ENCODE assay signal across 12 mouse cellular contexts in the genomic region with DNA sequence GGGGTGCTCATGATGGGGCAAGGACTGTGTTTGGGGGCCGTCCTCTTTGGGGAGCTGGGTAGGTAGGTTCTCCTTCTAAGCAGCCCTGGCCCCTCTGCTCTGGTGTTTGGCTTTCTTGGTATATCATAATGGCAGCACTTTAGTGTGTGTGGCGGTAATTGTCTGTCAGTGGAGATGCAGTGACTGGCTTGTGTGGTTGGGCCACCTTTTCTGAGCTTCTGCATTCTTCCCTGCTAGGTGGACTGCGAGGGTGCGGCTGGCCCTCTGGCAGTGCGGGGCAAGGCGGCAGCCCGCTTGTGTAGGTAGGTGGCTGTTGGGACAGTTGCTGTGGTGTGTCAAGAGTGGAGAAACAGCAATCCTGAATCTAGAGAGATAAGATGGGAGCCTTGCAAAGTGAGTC. TPM values are rescaled to one million over a fixed set of nuclear protein-coding genes. Genes with fewer than 3 reads are reported as not detected.
DNase-seq lines count a peak whose midpoint lies in the region; ATAC-seq and TF ChIP-seq lines count a peak whose summit lies in the region.
"Had no signal": no experiment of that assay in that cellular context is flagged by ENCODE, and none has a peak within 500 bp of the region (broad histone marks: within the 10 kb centered on the region; RNA-seq: fewer than 3 reads in every experiment).

No protein-coding gene starts in this region.

- H3K27ac ChIP-seq in embryonic facial prominence, embryonic 13.5 days: no peak overlapping the region
- no peak overlapping the region for H3K27ac ChIP-seq in embryonic facial prominence, embryonic 10.5 days (replicated peaks)
- H3K27ac ChIP-seq in midbrain, embryonic 12.5 days (replicated peaks): no peak overlapping the region
- H3K27ac ChIP-seq in midbrain, embryonic 11.5 days (ENCODE audit: low read depth, low read length): no peak overlapping the region
- H3K27ac ChIP-seq in liver, embryonic 12.5 days: peak overlapping the region; percentile 92
- H3K27ac ChIP-seq in stomach, postnatal 0 days (replicated peaks): peak overlapping the region; percentile 73
- H3K27ac ChIP-seq: layer of hippocampus, adult 2 months had no signal

- no peak for TF ChIP-seq CTCF in stomach, postnatal 0 days (IDR thresholded peaks at IDR 0.05; ENCODE audit: low read depth)

- H3K9ac ChIP-seq in embryonic facial prominence, embryonic 13.5 days: peak overlapping the region; percentile 22; the same call in 1 of the 2 replicates
- 0 out of 2 replicates have a peak overlapping the region, but pooled peaks have one; percentile 15 for H3K9ac ChIP-seq in midbrain, embryonic 12.5 days (replicated peaks)
- H3K9ac ChIP-seq in midbrain, embryonic 11.5 days (ENCODE audit: low read length): no peak overlapping the region
- H3K9ac ChIP-seq in liver, embryonic 12.5 days: peak overlapping the region; percentile 43
- H3K9ac ChIP-seq in stomach, postnatal 0 days (ENCODE audit: low read length): no peak overlapping the region

- no peaks in the 10 kb centered on the region for H3K9me3 ChIP-seq in embryonic facial prominence, embryonic 13.5 days
- no peaks in the 10 kb centered on the region for H3K9me3 ChIP-seq in embryonic facial prominence, embryonic 10.5 days
- H3K9me3 ChIP-seq in midbrain, embryonic 12.5 days: no peaks in the 10 kb centered on the region
- no peaks in the 10 kb centered on the region for H3K9me3 ChIP-seq in midbrain, embryonic 11.5 days (ENCODE audit: control insufficient read depth, low read length)
- no peaks in the 10 kb centered on the region for H3K9me3 ChIP-seq in liver, embryonic 12.5 days (replicated peaks)
- no peaks in the 10 kb centered on the region for H3K9me3 ChIP-seq in stomach, postnatal 0 days (ENCODE audit: control insufficient read depth, low read length)

- ATAC-seq in embryonic facial prominence, embryonic 13.5 days (ENCODE audit: insufficient number of reproducible peaks, insufficient read depth, low FRiP score, low TSS enrichment, low read depth): no peak
- no peak for ATAC-seq in midbrain, embryonic 12.5 days (ENCODE audit: low FRiP score, low read depth)
- no peak for ATAC-seq in midbrain, embryonic 11.5 days (ENCODE audit: low FRiP score)
- no peak for ATAC-seq in liver, embryonic 12.5 days
- no peak for ATAC-seq in stomach, postnatal 0 days (ENCODE audit: low FRiP score, low TSS enrichment)
- ATAC-seq: lung, postnatal 0 days; Patski had no signal

- H3K27me3 ChIP-seq in embryonic facial prominence, embryonic 13.5 days: no peaks in the 10 kb centered on the region
- no peaks in the 10 kb centered on the region for H3K27me3 ChIP-seq in embryonic facial prominence, embryonic 10.5 days (replicated peaks; ENCODE audit: low read depth, poor library complexity, severe bottlenecking)
- H3K27me3 ChIP-seq in midbrain, embryonic 12.5 days: peaks cover 12% of the 10 kb centered on the region
- no peaks in the 10 kb centered on the region; the same call in 1 of the 2 replicates for H3K27me3 ChIP-seq in midbrain, embryonic 11.5 days (ENCODE audit: control insufficient read depth, insufficient read depth, low read length)
- 0 out of 2 replicates have a peak, but pooled peaks cover 2% of the 10 kb centered on the region for H3K27me3 ChIP-seq in liver, embryonic 12.5 days (replicated peaks)
- H3K27me3 ChIP-seq in stomach, postnatal 0 days (ENCODE audit: control insufficient read depth, insufficient read depth, low read length): no peaks in the 10 kb centered on the region
- H3K27me3 ChIP-seq: Patski had no signal

- no peak overlapping the region for H3K4me3 ChIP-seq in embryonic facial prominence, embryonic 13.5 days
- no peak overlapping the region for H3K4me3 ChIP-seq in embryonic facial prominence, embryonic 10.5 days
- H3K4me3 ChIP-seq in midbrain, embryonic 12.5 days: no peak overlapping the region
- no peak overlapping the region for H3K4me3 ChIP-seq in midbrain, embryonic 11.5 days (ENCODE audit: low read depth, low read length)
- H3K4me3 ChIP-seq in liver, embryonic 12.5 days: peak overlapping the region; percentile 90
- H3K4me3 ChIP-seq in stomach, postnatal 0 days (ENCODE audit: low read depth, low read length): no peak overlapping the region

- no peak for TF ChIP-seq EP300 in stomach, postnatal 0 days (optimal IDR thresholded peaks at IDR 0.05)

- H3K4me2 ChIP-seq in embryonic facial prominence, embryonic 13.5 days: 0 out of 2 replicates have a peak overlapping the region, but pooled peaks have one; percentile 84
- 0 out of 2 replicates have a peak overlapping the region, but pooled peaks have one; percentile 83 for H3K4me2 ChIP-seq in midbrain, embryonic 12.5 days (replicated peaks)
- no peak overlapping the region for H3K4me2 ChIP-seq in midbrain, embryonic 11.5 days
- peak overlapping the region; percentile 97 for H3K4me2 ChIP-seq in liver, embryonic 12.5 days
- H3K4me2 ChIP-seq in stomach, postnatal 0 days (replicated peaks; ENCODE audit: low read depth): peak overlapping the region; percentile 98; the same call in 1 of the 2 replicates

- 0 out of 2 replicates have a peak, but pooled peaks cover 3% of the 10 kb centered on the region for H3K36me3 ChIP-seq in embryonic facial prominence, embryonic 13.5 days
- peaks cover 10% of the 10 kb centered on the region for H3K36me3 ChIP-seq in embryonic facial prominence, embryonic 10.5 days (replicated peaks)
- H3K36me3 ChIP-seq in midbrain, embryonic 12.5 days: no peaks in the 10 kb centered on the region
- H3K36me3 ChIP-seq in midbrain, embryonic 11.5 days (ENCODE audit: control insufficient read depth, insufficient read depth, low read length): no peaks in the 10 kb centered on the region
- peaks cover 5% of the 10 kb centered on the region for H3K36me3 ChIP-seq in liver, embryonic 12.5 days
- no peaks in the 10 kb centered on the region for H3K36me3 ChIP-seq in stomach, postnatal 0 days (ENCODE audit: control insufficient read depth, insufficient read depth, low read length)

- peaks cover 44% of the 10 kb centered on the region for H3K4me1 ChIP-seq in embryonic facial prominence, embryonic 13.5 days
- peaks cover 54% of the 10 kb centered on the region for H3K4me1 ChIP-seq in embryonic facial prominence, embryonic 10.5 days
- H3K4me1 ChIP-seq in midbrain, embryonic 12.5 days: peaks cover 45% of the 10 kb centered on the region
- peaks cover 18% of the 10 kb centered on the region for H3K4me1 ChIP-seq in midbrain, embryonic 11.5 days (ENCODE audit: control insufficient read depth, insufficient read depth, low read length)
- H3K4me1 ChIP-seq in liver, embryonic 12.5 days: peaks cover 93% of the 10 kb centered on the region
- H3K4me1 ChIP-seq in stomach, postnatal 0 days (replicated peaks; ENCODE audit: control insufficient read depth, insufficient read depth): peaks cover 9% of the 10 kb centered on the region; the same call in 1 of the 2 replicates

- 87% methylated on average over 7 of the region's 7 CpGs for WGBS in embryonic facial prominence, embryonic 13.5 days
- WGBS in embryonic facial prominence, embryonic 10.5 days: 87% methylated on average over 7 of the region's 7 CpGs
- 95% methylated on average over 7 of the region's 7 CpGs for WGBS in midbrain, embryonic 12.5 days
- 94% methylated on average over 7 of the region's 7 CpGs for WGBS in midbrain, embryonic 11.5 days
- WGBS in liver, embryonic 12.5 days (ENCODE audit: insufficient replicate concordance): 72% methylated on average over 7 of the region's 7 CpGs
- 81% methylated on average over 7 of the region's 7 CpGs for WGBS in stomach, postnatal 0 days

- no peak for DNase-seq in embryonic facial prominence, embryonic 10.5 days (ENCODE audit: low spot score)
- no peak for DNase-seq in midbrain, embryonic 11.5 days (ENCODE audit: low spot score, missing footprints)
- no peak for DNase-seq in stomach, postnatal 0 days (ENCODE audit: low spot score)
- no peak for DNase-seq in ovary, postnatal 10 days (ENCODE audit: low spot score)
- no peak for DNase-seq in gastrocnemius, postnatal 4 days (ENCODE audit: low spot score in 2 of 2)
- DNase-seq: gastrocnemius, postnatal 14 days had no signal

RNA-seq across cellular contexts. Expression of gene Gramd4, which starts 3.7 kb away (rescaled TPM):
- polyA plus RNA-seq in embryonic facial prominence, embryonic 13.5 days (2015; fragmentation: Nextera tagmentation; extraction: Ambion mirVana): 14.6 and 16.6 TPM in 2 replicates
- polyA plus RNA-seq in embryonic facial prominence, embryonic 10.5 days (2016; fragmentation: Nextera tagmentation; extraction: Ambion mirVana): 13.7 and 13.8 TPM in 2 replicates
- 29.1 and 31.3 TPM in 2 replicates for polyA plus RNA-seq in midbrain, embryonic 12.5 days (2016; fragmentation: Nextera tagmentation; extraction: Ambion mirVana)
- polyA plus RNA-seq in midbrain, embryonic 11.5 days (2014; fragmentation: Nextera tagmentation; extraction: Ambion mirVana): 7.8 and 8.9 TPM in 2 replicates
- 14.4 and 15.1 TPM in 2 replicates for polyA plus RNA-seq in liver, embryonic 12.5 days (2016; fragmentation: Nextera tagmentation; extraction: Ambion mirVana)
- polyA plus RNA-seq in stomach, postnatal 0 days (2015; fragmentation: Nextera tagmentation; extraction: Ambion mirVana): 11.1 and 11.4 TPM in 2 replicates
- 10 to 100 TPM; 11.0 to 12.3 TPM for total RNA-seq in gastrocnemius, postnatal 4 days (2021)

RNA-seq across cellular contexts. Expression of gene Celsr1, which starts 27.6 kb away (rescaled TPM):
- polyA plus RNA-seq in embryonic facial prominence, embryonic 13.5 days (2015; fragmentation: Nextera tagmentation; extraction: Ambion mirVana): 2.9 and 3.1 TPM in 2 replicates
- 1.2 and 1.5 TPM in 2 replicates for polyA plus RNA-seq in embryonic facial prominence, embryonic 10.5 days (2016; fragmentation: Nextera tagmentation; extraction: Ambion mirVana)
- 3.4 and 4.1 TPM in 2 replicates for polyA plus RNA-seq in midbrain, embryonic 12.5 days (2016; fragmentation: Nextera tagmentation; extraction: Ambion mirVana)
- polyA plus RNA-seq in midbrain, embryonic 11.5 days (2014; fragmentation: Nextera tagmentation; extraction: Ambion mirVana): 4.1 and 4.9 TPM in 2 replicates
- 0.11 and 0.25 TPM in 2 replicates for polyA plus RNA-seq in liver, embryonic 12.5 days (2016; fragmentation: Nextera tagmentation; extraction: Ambion mirVana)
- 2.0 and 2.2 TPM in 2 replicates for polyA plus RNA-seq in stomach, postnatal 0 days (2015; fragmentation: Nextera tagmentation; extraction: Ambion mirVana)
- 1 to 10 TPM; 1.6 to 1.7 TPM for total RNA-seq in gastrocnemius, postnatal 4 days (2021)

Comparison
In these comparisons a context has a peak if more than half of its experiments do, and no peak if none do; other contexts are left out.
1. H3K9ac ChIP-seq: peak in embryonic facial prominence, embryonic 13.5 days (single experiment), midbrain, embryonic 12.5 days (single experiment) and liver, embryonic 12.5 days (single experiment); none in midbrain, embryonic 11.5 days (single experiment) and stomach, postnatal 0 days (single experiment).
2. H3K27ac ChIP-seq: peak in liver, embryonic 12.5 days (single experiment) and stomach, postnatal 0 days (single experiment); none in embryonic facial prominence, embryonic 13.5 days (single experiment), embryonic facial prominence, embryonic 10.5 days (single experiment), midbrain, embryonic 12.5 days (single experiment) and midbrain, embryonic 11.5 days (single experiment).